Mouse (Mus musculus) kidney, adult 2 months (tissue): ENCODE data around the gene Cdiptos.

ENCODE experiments used
- CTCF ChIP-seq: fragments of 200-500 bp; conservative IDR thresholded peaks from 2 replicates; pipeline ENCODE4 v1.5.1; 2011; ENCODE audit warnings: low read depth, mild to moderate bottlenecking, control low read depth, low read length, moderate library complexity, mixed read lengths; ENCODE audit not compliant: insufficient read depth, insufficient read length
- POLR2A ChIP-seq: fragments of 200-500 bp; IDR thresholded peaks from one replicate; pipeline ENCODE4 v1.6.1; 2011; ENCODE audit warnings: low read depth, low read length, control low read depth

DNA sequence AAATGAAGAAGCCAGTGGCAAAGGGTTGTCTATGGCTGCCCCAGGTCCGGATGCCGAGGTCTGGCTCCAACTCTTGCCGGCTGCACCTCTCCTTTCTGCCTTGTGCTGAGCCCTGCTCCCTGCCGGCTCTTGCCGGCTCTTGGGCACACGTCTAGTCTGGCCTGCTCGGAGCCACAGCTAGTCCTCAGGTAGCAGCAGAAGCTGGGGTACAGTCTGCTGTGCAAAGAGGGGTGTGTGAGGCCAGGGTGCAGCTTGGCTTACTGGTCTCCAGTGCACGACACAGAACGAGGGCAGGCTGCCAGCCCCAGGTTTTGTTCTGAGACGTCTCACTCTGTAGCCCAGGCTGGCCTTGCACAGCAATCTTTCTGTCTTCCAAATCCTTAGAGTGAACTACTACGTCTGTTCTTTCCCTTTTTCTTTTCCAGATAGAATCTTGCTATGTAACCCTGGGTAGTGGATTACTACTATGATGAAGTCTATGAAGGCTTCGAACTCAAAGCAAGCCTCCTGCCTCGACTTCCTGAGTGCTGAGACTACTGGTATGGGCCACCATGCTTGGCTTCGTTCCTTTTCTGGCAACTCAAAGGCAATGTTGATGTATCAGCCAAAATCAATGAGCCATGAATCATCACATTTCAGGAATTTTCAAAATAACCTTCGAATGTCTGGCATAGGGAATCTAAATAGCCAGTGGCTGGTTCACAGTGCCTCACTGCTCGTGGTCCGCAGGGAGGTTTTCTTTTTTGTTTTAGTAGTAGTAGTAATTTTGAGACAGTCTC lies 33.6 kb upstream of the Cdiptos start:
- no peak for TF ChIP-seq CTCF
- TF ChIP-seq POLR2A: no peak
